Mouse (Mus musculus): ENCODE measurements around the gene Tesc.
A peak's percentile ranks its signal among the peaks of the same experiment; 100 is the strongest.

Tesc gene

DNA sequence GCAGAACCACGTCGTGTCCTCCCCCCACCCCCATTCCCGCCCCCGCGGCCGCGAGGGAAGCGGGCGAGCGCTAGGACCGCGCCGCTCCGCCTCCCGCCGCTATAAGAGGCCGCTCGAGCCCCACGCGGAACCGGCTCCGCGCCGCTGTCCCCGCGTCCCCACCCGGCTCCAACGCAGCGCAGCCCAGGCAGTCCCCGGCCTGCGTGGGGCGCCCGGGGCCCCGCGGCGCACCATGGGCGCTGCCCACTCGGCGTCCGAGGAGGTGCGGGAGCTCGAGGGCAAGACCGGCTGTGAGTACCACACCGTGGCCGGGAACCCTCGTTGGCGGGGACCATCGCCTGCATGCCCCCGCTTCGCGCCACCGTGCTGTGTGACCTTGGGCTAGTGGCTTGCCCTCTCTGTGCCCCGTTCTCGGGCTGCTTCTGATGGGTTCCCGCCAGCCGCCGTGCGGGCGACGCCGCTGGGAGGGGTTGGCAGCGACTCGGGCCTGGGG, at the start of gene Tesc:
TSS of gene Tesc (plus strand) at position 46 of the 493 bp plus-strand sequence.
- no peak for DNase-seq

DNA sequence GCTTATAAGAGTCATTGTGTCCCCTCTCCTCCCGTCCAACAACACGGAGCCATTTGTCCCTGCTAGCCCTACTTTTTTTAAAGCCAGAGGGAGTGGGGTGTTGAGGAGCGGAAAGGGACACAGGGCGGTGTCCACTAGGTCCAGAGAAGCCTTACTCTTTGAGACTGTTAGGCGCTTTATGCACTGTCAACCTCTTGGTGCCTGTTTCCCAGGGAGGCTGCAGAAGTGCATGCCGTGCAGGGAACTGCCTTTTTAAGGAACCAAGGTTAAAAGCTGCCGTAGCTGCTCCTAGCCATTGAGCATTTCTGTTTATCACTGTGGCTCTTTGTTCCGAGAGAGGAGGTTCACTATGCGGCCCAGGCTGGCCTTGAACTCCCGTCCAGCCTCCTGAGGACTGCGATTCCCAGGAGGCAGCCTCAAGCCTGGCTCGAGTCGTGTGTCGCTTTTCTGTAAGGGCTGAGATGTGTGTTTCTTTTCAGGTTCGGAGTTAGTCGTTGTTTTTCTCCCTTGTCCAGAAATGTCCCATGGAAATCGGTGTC, 49.3 kb upstream of the Tesc start:
- DNase-seq: no peak

DNA sequence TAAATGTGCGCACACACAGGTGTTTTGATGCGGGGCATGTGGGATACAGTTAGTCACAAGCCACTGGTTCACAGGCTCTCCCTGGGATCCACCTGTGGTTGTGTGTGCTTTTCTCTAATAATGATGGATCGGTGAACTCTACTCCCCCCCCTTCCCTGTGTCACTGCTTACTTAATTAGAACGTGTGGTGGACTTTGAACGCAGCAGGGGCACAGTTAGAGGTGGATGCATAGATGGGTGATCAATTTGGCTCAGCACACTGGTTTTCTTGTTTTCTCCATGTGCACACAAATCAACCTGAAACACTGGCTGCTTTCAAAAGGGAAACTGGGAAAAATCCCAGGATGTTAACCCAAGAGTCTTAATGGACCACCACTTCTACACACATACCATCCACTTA, 48.5 kb upstream of the Tesc start:
- DNase-seq: no peak

- no peak for DNase-seq
Observed at GRCm38 (mm10) chr5:117980921-117981320, 46.6 kb upstream of the Tesc start.

DNA sequence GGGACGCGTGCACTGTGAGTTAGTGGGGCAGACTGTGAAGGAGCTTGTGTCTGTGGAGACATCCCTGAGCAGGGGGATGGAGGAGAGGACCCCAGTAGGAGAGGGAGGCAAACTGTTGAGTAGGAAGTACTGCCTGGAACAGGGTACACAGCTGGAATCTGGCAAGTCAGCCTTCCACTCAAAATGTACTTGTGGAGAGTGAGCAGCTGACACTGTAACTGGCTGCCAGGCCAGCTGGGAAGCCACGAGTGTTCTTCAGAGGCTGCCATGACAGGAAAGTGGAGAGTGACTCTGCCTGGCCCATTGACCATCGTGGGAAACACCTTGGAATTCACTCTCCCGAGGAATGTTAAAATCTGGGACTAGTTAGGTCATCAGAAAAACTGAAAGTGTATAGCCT, 45.6 kb upstream of the Tesc start:
- DNase-seq: no peak

DNA sequence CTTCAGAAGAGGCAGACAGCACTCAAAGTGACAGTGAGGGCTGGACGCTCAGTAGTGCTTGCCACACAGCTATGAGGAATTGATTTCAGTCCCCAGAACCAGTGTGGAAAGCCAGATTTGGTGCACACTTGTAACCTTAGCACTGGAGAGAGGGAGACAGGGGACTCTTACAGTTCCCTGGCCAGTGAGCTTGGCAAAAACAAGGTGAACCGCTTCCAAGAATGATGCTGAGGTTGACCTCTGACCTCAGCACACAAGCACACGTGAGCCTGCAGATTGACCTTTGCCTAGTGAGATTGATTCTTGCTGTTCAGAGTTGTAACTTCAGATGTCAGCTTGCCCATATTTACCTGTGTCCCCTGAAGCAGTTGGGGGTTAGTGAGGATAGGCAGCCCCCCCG, 41.2 kb upstream of the Tesc start:
- no peak for DNase-seq

- no peak for DNase-seq
Observed at GRCm38 (mm10) chr5:117987891-117988290, 39.7 kb upstream of the Tesc start.

DNA sequence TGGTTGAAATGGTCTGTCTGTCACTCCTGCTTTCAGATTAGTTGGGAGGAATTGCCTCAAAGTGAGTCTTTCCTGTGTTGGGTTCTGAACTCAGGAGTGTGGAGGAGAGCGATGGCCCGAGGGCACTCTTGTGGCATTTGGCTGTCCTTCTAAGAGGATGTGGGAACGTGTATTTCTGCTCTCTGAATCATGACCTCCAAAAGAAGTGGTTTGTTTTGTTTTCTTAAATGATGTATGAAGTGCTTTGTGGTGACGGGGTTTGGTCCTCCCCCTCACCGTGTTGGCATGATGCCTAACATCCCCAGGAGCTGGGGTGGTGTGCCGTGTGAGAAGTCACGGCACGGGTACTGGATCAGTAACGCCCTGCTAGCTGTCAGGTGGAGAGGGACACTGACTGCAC, 39.2 kb upstream of the Tesc start:
- DNase-seq: no peak

DNA sequence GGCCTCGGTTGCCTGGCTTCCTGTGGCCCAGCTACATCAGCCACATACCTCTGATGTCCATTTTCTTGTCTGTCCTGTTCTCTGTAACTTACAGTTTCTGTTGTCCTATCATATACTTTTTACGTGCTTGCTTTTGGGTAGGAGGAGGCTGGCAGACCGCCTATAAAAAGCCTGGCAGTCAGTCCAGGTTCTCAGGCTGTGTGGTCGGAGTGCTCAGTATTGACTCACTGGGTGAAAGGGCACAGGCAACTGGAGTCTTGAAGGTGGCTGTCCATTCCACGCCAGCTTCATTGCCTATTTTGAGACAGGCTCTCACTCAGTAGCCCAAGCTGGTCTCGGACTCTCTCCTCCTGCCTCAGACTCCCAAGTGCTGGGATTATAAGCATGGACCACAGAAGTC, 37.8 kb upstream of the Tesc start:
- no peak for DNase-seq

DNA sequence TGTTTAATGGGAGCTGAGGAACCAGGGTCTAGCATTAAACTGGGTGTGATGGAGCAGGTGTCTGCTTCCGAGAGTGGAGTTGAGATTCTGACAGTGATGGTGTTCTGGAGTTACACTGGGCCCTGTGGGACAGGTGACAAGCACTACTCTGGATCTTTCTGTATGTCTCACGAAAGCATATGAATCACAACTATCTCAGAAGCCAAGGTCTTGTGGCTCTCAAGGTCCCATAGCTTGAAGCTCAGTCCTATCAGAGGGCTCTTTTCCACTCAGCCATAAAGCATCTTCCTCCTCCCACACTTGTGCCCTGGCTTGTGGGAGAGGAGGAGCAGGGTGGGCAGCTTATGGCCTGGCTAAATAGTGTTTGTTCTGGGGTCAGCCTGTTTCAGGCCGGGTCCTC, 36.6 kb upstream of the Tesc start:
- no peak for DNase-seq

GRCm38 (mm10) chr5:117993550-117993949, 34.0 kb upstream of the Tesc start:
- DNase-seq: no peak

GRCm38 (mm10) chr5:117995372-117995901, 32.1 kb upstream of the Tesc start:
- DNase-seq: no peak

DNA sequence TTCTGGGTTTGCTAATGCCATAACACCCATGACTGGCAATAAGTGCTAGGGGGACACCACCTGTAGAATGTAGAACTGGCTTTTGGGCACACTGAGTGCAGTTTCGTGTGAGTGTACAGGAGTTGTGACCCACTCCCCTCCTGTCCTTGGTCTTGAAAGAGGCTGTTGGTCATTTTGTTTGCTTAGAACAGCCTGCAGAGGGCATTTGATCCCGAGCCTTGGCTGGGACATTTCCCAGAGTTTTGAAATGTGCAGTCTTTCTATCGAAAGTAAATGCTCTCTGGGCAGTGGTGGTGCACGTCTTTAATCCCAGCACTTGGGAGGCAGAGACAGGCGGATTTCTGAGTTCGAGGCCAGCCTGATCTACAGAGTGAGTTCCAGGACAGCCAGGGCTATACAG, 31.6 kb upstream of the Tesc start:
- no peak for DNase-seq

DNA sequence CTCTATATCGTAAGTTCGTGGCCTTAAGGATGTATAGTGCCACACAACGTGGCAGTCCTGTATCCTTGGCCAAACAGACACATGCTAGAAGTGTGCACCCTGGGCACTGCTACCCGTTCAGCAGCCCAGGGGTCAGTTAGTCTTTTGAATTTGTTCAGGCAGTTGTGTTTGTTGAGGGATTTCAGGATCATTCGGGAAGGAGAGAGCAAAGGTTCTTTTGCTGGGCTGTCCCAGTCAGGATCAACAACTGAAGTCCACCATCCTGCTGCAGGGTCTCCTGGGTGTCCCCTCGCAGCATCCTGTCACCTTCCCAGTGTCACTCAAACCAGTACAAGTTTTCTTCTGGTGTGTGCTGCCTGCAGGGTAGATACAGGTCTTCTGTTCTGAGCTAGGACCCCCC, 31.0 kb upstream of the Tesc start:
- DNase-seq: no peak

DNA sequence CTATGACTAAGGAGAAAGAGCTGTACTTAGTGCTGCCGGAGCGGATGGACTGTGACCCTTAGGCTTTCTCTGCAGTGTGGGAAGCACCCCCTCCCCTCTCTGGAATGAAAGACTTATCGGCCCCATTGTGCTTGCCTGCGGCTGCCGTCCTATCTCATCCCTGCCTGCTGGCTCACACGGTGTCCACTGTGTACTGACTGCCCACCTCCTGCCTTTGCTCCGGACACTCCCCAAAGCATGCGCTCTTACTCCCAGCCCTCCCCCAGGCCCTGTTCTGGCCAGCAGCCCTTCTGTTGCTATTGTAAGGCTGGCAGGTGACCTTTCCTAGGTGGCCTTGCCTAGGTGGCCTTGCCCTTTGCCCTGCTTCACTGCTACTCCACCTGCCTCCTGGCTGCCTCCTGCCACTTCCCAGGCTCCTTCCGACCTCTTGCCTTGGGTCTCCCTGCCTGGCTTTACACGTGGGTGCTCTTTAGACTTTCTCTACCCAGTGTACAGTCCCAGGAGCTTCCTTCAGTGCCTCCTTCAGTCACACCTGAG, 30.0 kb upstream of the Tesc start:
- peak; percentile 29 for DNase-seq

- DNase-seq: no peak
Observed at GRCm38 (mm10) chr5:117999061-117999460, 28.5 kb upstream of the Tesc start.

DNA sequence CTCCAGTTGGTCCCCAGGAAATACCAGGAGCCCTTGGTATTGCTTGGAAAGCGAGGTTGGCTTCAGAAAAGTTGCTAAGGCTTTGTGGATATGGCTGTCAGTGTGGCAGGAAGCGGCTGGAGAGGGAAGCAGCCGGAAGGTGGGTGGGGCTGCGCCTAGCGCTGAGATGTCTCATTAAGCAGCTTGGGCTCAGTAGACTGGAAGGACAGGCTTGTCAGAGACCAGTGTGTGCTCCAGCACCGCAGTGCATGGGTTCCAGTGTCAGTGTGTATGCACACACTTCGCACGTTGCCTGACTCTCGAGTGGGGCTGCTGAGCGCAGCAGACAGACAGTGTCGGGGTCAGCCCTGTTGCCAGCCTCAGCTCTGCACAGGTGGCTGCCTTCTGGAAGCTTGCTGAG, 28.0 kb upstream of the Tesc start:
- no peak for DNase-seq

GRCm38 (mm10) chr5:118002059-118002458, 25.5 kb upstream of the Tesc start:
- DNase-seq: peak; percentile 70

DNA sequence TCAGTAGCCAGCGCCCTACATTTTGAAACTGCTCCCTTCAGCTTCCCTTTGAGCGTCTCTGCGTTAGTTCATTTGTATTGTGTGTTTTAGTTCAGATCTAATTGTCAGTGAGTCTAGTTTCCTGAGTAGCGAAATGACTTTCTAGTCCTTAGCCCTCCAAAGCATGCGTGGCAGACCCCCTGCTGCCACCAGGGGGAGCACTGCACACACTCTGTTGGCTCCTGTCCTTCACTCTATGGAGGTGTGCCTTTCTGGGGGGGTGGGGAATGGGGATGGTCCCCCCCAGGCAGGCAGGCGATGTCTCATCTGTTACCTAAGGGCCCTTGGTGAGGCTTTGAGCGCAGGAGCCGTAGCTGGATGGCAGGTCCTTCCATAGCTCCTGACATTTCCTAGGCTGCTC, 22.9 kb upstream of the Tesc start:
- peak; percentile 51 for DNase-seq

DNA sequence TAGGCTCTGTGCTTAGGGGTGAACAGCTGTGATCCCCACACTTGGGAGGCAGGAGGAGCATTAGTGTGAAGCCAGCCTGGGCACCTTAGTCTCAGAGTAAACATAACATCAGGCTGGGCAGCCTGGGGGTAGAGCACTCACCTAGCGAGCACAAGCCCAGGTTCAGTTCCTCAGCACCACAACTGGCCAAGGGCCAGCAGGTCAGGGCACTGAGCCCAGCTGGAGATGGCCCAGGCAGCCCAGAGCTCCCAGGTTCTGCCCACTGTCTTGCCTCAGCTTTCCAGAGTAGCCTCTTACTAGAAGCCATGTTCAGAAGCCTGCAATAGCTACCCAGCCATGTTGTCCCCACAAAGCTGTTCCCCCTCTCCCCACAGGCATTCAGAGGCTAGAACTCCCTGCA, 21.8 kb upstream of the Tesc start:
- DNase-seq: no peak

DNA sequence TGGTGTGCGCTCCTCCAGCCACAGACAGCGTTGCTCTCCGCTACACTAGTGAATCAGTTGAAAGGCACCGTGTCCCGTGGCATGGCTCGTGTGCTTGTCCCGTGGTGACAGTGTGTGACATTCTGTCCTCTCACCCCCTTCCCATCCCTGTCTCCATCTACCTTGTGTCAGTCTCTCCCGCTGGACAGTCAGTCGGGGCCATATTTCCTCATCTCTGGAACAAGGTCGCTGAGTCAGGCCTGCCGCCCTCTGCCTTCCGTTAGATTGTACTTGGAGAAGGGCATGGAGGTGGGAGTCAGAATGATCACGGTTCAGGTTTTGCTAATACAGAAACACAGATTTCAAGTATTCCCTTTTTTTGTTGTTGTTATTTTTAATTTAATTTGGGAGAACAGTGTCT, 19.2 kb upstream of the Tesc start:
- DNase-seq: no peak

- no peak for DNase-seq
Observed at GRCm38 (mm10) chr5:118010872-118011271, 16.7 kb upstream of the Tesc start.

DNA sequence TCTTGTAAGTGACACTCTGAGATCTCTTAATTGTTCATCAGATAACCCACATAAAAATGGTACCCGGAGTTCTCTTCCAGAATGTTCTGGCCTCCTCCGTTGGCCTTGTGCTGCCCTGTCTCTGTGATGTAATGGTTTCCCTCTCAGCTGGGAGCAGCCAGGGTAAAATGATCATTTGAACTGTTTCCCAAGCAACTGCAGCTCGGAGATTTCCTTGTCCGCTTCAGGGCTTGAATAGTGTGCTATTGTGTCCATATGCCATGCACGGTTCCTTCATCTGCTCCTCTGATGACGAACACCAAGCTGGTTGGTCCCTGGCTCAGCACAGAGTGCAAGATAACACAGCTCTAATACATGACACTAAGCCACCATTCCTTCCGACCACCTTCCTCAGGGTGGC, 15.7 kb upstream of the Tesc start:
- no peak for DNase-seq

GRCm38 (mm10) chr5:118015028-118015427, 12.5 kb upstream of the Tesc start:
- no peak for DNase-seq

GRCm38 (mm10) chr5:118015669-118016068, 11.9 kb upstream of the Tesc start:
- DNase-seq: no peak

Data from liver (tissue).